Mouse (Mus musculus) myocyte (in vitro differentiated cells): ENCODE results near the gene Palld. TPM values are rescaled to one million over a fixed set of nuclear protein-coding genes. Genes with fewer than 3 reads are reported as not detected.

ENCODE experiments used
- H3K27me3 ChIP-seq: one replicate; pipeline ENCODE4 v1.6.1; 2011; ENCODE audit not compliant: control insufficient read depth, insufficient read depth, insufficient read length
- H3K36me3 ChIP-seq: one replicate; pipeline ENCODE4 v1.6.1; 2011; ENCODE audit not compliant: control insufficient read depth, insufficient read depth
- H3K4me2 ChIP-seq: one replicate; pipeline ENCODE4 v1.6.1; 2011; ENCODE audit warnings: low read depth, control low read depth
- H3K4me3 ChIP-seq: one replicate; pipeline ENCODE4 v1.5.1; 2011; ENCODE audit warnings: mild to moderate bottlenecking, control low read depth, moderate library complexity
- H3K79me2 ChIP-seq: one replicate; pipeline ENCODE4 v1.6.1; 2011; ENCODE audit not compliant: control insufficient read depth, insufficient read depth
- H3ac ChIP-seq: one replicate; pipeline ENCODE4 v1.6.1; 2011; ENCODE audit not compliant: control insufficient read depth, insufficient read length
- CEBPB ChIP-seq: IDR thresholded peaks from 2 replicates; pipeline ENCODE4 v1.6.1; 2011; ENCODE audit warnings: mild to moderate bottlenecking, moderate library complexity; ENCODE audit not compliant: poor library complexity, insufficient read depth, severe bottlenecking
- E2F4 ChIP-seq: IDR thresholded peaks from one replicate; pipeline ENCODE4 v1.6.1; 2011; ENCODE audit warnings: mild to moderate bottlenecking, control low read depth, moderate library complexity; ENCODE audit not compliant: insufficient read depth
- MAX ChIP-seq: IDR thresholded peaks from one replicate; pipeline ENCODE4 v1.6.1; 2011; ENCODE audit warnings: low read depth, mild to moderate bottlenecking, control low read depth
- MYOD1 ChIP-seq, 3 experiments: IDR thresholded peaks; one replicate each; pipeline ENCODE4 v1.6.1; 2011; ENCODE audit warnings: control low read depth in 2 of 3, low read depth in 2 of 3, mild to moderate bottlenecking in 2 of 3, moderate library complexity in 1 of 3; ENCODE audit not compliant: insufficient read length in 2 of 3, control insufficient read depth in 1 of 3
- MYOG ChIP-seq, 3 experiments: IDR thresholded peaks; one replicate each; pipeline ENCODE4 v1.6.1; 2011; ENCODE audit warnings: control low read depth in 2 of 3, low read depth in 2 of 3, mild to moderate bottlenecking in 2 of 3; ENCODE audit not compliant: insufficient read length in 2 of 3, control insufficient read depth in 1 of 3, insufficient read depth in 1 of 3
- POLR2A ChIP-seq: IDR thresholded peaks from one replicate; pipeline ENCODE4 v1.6.1; 2011; ENCODE audit warnings: low read depth, mild to moderate bottlenecking, control low read depth, moderate library complexity; ENCODE audit not compliant: insufficient read length
- POLR2AphosphoS2 ChIP-seq: IDR thresholded peaks from one replicate; pipeline ENCODE4 v1.6.1; 2011; ENCODE audit warnings: low read depth, control low read depth; ENCODE audit not compliant: insufficient read length
- REST ChIP-seq: IDR thresholded peaks from one replicate; pipeline ENCODE4 v1.6.1; 2011; ENCODE audit warnings: mild to moderate bottlenecking, control low read depth, moderate library complexity; ENCODE audit not compliant: insufficient read depth, insufficient read length
- SRF ChIP-seq: IDR thresholded peaks from one replicate; pipeline ENCODE4 v1.6.1; 2011; ENCODE audit warnings: low read depth; ENCODE audit not compliant: control insufficient read depth, insufficient read length
- TCF12 ChIP-seq: IDR thresholded peaks from one replicate; pipeline ENCODE4 v1.6.1; 2011; ENCODE audit warnings: mild to moderate bottlenecking, control low read depth; ENCODE audit not compliant: poor library complexity, insufficient read depth, severe bottlenecking
- TCF3 ChIP-seq: IDR thresholded peaks from one replicate; pipeline ENCODE4 v1.6.1; 2011; ENCODE audit warnings: low read depth, control low read depth; ENCODE audit not compliant: insufficient read length
- USF1 ChIP-seq: IDR thresholded peaks from one replicate; pipeline ENCODE4 v1.6.1; 2011; ENCODE audit warnings: low read depth, mild to moderate bottlenecking, control low read depth, moderate library complexity
- polyA plus RNA-seq: library from polyadenylated mRNA; unstranded; fragments of >200 nt; fragmentation: generic; extraction: Trizol; gene quantifications from one replicate; pipeline ENCODE4 v1.2.1, GENCODE M21; 2012; ENCODE audit warnings: missing spikeins

Palld gene
- polyA plus RNA-seq, 1 experiment: 52.4 TPM

GRCm38 (mm10) chr8:61487597-61488156 lies 414.8 kb downstream of the Palld start, which contains the start of gene Cbr4:
TSS of gene Cbr4 (plus strand) at chr8:61487734.
- peaks cover 2% of the 10 kb centered on the region for H3K27me3 ChIP-seq
- no peaks in the 10 kb centered on the region for H3K79me2 ChIP-seq
- peak within 1 kb of the TSS; percentile 72 for H3K4me3 ChIP-seq
- H3K4me2 ChIP-seq: peak within 1 kb of the TSS; percentile 65
- TF ChIP-seq POLR2A: peak; percentile 40
- peak; percentile 48 for TF ChIP-seq POLR2AphosphoS2
- peak; percentile 74 for TF ChIP-seq SRF
- TF ChIP-seq TCF12: no peak
- peak; percentile 21 for TF ChIP-seq MAX
- H3ac ChIP-seq: peak within 1 kb of the TSS; percentile 11
- peaks cover 3% of the 10 kb centered on the region for H3K36me3 ChIP-seq

GRCm38 (mm10) chr8:61486923-61487529 lies 415.5 kb downstream of the Palld start:
- H3K4me2 ChIP-seq: no peak overlapping the region
- no peaks in the 10 kb centered on the region for H3K79me2 ChIP-seq
- peak overlapping the region; percentile 72 for H3K4me3 ChIP-seq
- peaks cover 3% of the 10 kb centered on the region for H3K36me3 ChIP-seq
- H3K27me3 ChIP-seq: peaks cover 4% of the 10 kb centered on the region
- TF ChIP-seq TCF12: no peak
- TF ChIP-seq SRF: no peak
- TF ChIP-seq MYOG (IDR thresholded peaks at IDR 0.05; ENCODE audit: control insufficient read depth in 1 of 3, insufficient read depth in 1 of 3, insufficient read length in 2 of 3, low read depth in 2 of 3): no peak
- no peak for TF ChIP-seq USF1
- no peak for TF ChIP-seq CEBPB
- H3ac ChIP-seq: peak overlapping the region; percentile 11

GRCm38 (mm10) chr8:61480260-61480967 lies 422.1 kb downstream of the Palld start:
- no peak for TF ChIP-seq SRF
- no peak for TF ChIP-seq CEBPB
- TF ChIP-seq POLR2AphosphoS2: no peak
- Histone ChIP-seq H3ac (no peak overlapping the region), H3K79me2 (no peaks in the 10 kb centered on the region), H3K36me3 (no peaks in the 10 kb centered on the region), H3K27me3 (peaks cover 8% of the 10 kb centered on the region), H3K4me3 (no peak overlapping the region), H3K4me2 (no peak overlapping the region)

- H3K79me2 ChIP-seq: no peaks in the 10 kb centered on the region
- H3K36me3 ChIP-seq: no peaks in the 10 kb centered on the region
- no peak overlapping the region for H3ac ChIP-seq
- peaks cover 8% of the 10 kb centered on the region for H3K27me3 ChIP-seq
- TF ChIP-seq E2F4: no peak
- no peak for TF ChIP-seq MYOD1 (IDR thresholded peaks at IDR 0.05; ENCODE audit: control insufficient read depth in 1 of 3, insufficient read length in 2 of 3, low read depth in 2 of 3)
- no peak for TF ChIP-seq POLR2A
- TF ChIP-seq REST: no peak
- TF ChIP-seq TCF3: no peak
- H3K4me2 ChIP-seq: no peak overlapping the region
- no peak overlapping the region for H3K4me3 ChIP-seq
These were observed 422.8 kb downstream of the Palld start for GRCm38 (mm10) chr8:61479506-61480214.

DNA sequence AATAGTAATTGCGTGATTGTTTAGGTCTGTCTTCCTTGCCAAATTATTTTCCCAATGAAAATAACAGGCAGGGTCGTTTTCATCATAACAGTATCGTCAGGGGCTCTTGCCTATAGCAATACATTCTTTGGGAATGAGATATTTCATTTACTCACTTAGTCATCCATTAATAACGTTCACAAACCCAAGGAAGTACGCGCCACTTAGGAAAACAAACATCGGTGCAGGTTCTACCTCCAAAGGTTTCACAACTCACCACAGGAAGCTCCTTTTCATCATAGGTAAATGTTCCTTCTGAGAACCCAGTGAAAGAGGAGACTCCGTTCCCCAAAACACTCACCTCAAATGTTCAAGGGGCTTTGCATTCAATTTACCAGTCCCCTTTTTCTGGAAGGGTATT lies 423.7 kb downstream of the Palld start:
- TF ChIP-seq SRF (no peak), REST (no peak), TCF12 (no peak), POLR2AphosphoS2 (no peak), MYOG (IDR thresholded peaks at IDR 0.05; ENCODE audit: control insufficient read depth in 1 of 3, insufficient read depth in 1 of 3, insufficient read length in 2 of 3, low read depth in 2 of 3) (no peak), E2F4 (no peak), MYOD1 (IDR thresholded peaks at IDR 0.05; ENCODE audit: control insufficient read depth in 1 of 3, insufficient read length in 2 of 3, low read depth in 2 of 3) (no peak), POLR2A (no peak), MAX (no peak), CEBPB (no peak)
- no peak overlapping the region for H3K4me3 ChIP-seq
- H3ac ChIP-seq: no peak overlapping the region
- no peaks in the 10 kb centered on the region for H3K36me3 ChIP-seq
- no peaks in the 10 kb centered on the region for H3K79me2 ChIP-seq
- H3K4me2 ChIP-seq: no peak overlapping the region
- peaks cover 8% of the 10 kb centered on the region for H3K27me3 ChIP-seq
